Mouse (Mus musculus) hindlimb bud, embryonic 11.5 days (tissue): ENCODE measurements around the gene Tctex1d1.

Experiments
- DNase-seq: peaks from one replicate; pipeline ENCODE4 v3.0.0-alpha.2; 2012; ENCODE audit warnings: low read depth, low spot score; ENCODE audit errors: extremely low spot score

Gene Tctex1d1

GRCm38 (mm10) chr4:102978440-102978839 lies at the start of gene Tctex1d1:
Tctex1d1 (plus strand) TSS chr4:102978606.
- DNase-seq: no peak

- no peak for DNase-seq
These were observed 48.9 kb upstream of the Tctex1d1 start for GRCm38 (mm10) chr4:102929491-102929890.

DNA sequence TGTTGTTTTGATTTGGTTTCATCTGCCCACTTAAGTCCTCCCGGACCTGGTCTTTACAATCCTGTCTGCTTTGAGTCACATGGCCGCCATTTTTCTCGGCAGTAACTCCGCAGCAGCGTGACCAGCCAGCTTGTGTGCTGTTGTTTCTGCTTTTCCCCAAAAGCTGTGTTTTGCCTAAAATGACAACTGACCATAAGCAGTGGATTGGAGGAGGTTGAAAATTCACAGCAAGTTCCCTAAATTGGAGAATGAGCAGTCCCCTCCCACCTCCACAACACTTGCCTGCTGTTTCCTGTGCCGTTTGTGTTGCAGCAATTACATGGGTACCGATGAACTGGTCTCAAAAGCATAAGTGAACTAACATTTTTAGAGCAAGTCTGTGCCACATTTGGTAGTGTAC lies 47.7 kb upstream of the Tctex1d1 start:
- DNase-seq: no peak

DNA sequence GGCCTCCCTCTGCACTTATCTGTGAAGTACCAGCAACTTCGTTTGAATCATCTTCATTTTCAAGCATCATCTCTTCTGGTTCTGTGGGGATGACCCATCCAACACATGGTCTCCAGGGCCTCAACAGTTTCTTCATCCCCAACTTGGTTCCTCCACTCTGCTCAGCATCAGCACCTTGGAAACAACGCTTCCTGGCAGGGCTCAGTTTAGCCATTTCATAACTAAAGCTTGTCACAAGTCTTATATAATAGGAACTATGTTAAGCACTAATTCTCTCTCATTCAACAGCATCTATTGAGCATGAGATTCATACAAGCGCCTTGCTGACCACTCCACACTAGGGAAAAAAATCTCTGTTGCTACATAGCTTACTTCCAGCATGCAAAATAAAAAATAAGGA lies 38.1 kb upstream of the Tctex1d1 start:
- DNase-seq: no peak

DNA sequence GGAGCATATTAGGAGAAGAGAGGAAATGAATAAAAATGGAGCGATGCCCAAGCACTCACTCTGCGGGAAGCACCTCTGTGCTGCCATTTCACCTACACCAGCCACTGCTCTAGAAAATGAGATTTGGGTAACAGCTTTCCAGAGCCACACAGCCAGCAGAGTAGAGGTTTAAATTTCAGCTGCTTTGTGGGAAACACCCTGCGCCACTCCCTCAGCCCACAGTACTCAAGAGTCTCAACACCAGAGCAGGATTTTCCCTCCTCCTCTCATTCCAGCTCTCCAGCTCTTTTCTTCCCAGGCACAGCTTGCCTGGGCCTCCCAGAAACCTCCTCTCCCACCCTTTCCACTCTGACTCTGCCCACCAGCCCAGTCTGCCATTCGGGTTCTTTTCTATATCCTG lies 37.7 kb upstream of the Tctex1d1 start:
- no peak for DNase-seq

DNA sequence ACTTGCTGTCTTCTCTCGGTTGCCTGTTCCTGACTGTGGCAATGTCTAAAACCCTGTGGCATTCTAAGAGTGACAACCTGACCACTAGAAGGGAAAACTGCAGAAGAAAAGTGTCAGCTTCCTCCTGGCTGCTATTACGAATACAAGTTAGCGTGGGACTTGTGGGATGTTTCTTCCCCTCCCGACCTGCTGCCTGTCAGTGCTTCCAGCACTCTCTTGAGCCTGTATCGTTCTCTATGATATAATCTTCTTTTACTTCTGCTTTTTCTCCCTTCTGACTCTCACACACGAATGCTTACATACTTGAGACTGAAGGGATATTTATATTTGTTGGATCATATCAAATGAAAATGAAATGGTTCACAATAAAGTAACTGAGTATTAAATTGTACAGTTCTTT lies 34.1 kb upstream of the Tctex1d1 start:
- DNase-seq: no peak

DNA sequence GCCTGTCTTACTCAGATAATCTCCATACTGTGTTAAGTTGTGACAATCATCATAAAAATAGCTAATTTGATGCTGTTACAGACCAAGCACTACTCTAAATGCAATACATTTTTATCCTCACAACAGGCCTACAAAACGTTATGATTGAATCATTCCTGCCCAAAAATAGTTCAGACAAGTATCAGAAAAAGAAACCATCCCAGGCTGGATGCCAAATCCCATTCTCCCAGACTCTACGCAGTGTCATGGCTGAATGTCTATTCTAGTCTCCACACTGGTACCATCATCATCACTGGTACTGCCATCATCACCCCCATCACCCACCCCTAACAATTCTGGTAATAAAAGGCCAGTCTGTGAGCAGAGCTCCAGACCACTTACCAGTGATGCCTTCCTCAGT lies 25.9 kb upstream of the Tctex1d1 start:
- DNase-seq: no peak

DNA sequence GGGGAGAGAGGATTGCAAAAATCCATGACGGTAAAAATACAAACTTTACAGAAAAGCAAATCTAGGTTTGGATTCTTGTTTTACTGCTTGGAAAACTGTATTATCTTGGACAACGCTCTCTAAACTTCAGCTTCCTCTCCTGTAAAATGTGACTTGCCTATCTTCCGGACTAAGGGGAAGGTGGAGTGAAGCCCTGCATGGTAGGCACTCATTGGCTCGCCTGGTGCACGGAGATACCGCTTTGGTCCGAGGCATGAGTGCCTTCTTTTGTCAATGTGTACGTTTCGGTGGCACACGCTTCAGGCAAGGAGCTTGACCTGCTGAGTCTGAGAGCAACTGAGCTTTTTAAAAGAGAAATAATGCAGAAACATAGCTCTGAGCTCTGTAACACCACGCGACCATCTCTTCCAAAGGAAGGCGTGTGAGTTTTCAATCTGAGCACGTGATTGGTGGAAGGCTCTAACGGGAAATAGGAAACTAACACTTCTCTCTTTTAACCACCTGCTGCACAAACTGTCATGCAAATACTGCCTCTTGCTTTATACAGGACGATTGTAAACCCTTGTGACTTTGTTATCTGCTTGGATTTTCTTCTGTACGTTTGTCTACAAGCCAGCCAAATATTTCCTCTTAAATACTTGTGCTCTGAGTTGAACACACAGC lies 23.0 kb upstream of the Tctex1d1 start:
- no peak for DNase-seq

GRCm38 (mm10) chr4:102959409-102959808 lies 19.0 kb upstream of the Tctex1d1 start:
- DNase-seq: no peak

DNA sequence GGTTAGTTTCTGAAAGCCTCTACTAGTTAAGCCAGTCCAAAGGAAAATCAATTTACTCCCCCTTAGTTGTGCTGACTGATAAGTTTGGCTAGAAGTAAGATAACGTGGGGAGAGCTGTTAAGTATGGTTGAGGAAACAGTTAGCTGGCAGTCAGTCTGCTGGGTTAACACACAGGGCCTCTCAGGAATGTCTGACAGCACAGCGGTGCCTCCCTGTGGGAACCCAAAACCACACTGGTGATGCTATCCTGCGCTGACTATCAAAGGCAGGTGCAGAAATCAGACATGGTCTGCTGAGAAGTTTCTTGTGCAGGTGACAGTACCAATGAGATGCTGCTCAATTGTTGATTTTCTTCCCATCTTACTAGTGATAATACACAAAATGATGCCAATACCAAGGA lies 14.2 kb upstream of the Tctex1d1 start:
- no peak for DNase-seq

GRCm38 (mm10) chr4:102967811-102968210 lies 10.6 kb upstream of the Tctex1d1 start:
- no peak for DNase-seq

GRCm38 (mm10) chr4:102969599-102969998 lies 8.8 kb upstream of the Tctex1d1 start:
- no peak for DNase-seq

DNA sequence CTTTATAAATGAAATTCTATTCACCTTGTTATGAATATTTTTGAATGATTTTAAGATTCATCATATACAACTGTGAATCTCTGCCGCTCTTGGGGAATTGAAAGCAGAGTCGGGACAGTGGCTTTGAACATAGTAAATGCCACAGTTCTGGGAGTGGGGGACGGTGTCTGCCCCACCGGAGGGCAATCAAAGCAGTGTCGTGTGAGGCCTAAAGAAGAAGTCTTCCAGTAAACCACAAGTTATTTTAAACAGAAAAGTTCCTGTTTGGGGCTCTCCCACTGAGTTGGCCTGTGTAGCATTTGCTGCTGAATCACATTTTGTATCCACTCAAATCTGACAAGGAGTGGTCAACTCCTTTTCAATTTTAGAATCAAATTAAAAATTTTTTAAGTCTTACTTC lies 7.2 kb upstream of the Tctex1d1 start:
- no peak for DNase-seq

DNA sequence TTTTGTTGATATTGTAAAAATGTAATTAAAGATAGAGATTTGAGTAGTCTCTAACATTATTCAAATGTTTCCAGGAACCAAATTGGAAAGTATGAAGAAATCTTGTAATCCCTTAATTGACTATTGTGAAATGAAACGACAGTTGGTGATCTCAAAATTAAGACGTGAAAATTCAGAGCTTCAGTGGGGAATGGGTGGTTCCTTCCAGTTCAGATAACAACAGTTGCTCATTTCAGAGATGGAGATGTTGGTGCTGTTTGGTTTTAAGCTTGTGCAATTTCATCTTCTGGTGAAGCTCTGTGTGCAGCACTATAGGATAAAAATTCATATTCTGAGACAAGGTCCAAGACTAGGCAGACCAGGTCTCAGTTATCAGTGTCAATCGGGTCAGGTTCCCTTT lies 6.3 kb upstream of the Tctex1d1 start:
- DNase-seq: no peak

DNA sequence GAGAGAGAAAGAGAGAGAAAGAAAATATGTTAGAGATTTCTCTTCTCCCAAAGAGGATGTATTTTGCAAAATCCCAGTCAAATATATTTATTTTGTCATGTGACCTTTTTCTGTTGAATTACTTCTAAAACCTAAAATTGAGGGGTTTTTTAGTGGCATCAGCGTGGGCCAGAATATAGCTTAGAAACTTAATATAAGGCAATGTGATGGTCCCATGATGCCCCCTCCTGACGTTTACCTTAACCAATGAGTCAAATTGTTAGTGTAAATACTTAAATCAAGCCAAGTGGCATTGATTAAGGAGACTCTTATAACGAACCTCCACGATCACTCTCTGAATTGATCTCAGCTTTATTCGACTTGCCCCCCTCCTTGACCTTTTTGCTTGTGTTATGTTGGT lies 4.2 kb upstream of the Tctex1d1 start:
- DNase-seq: no peak

- no peak for DNase-seq
These were observed 1.8 kb upstream of the Tctex1d1 start for GRCm38 (mm10) chr4:102976290-102977275.

GRCm38 (mm10) chr4:102977778-102978321 lies 556 bp upstream of the Tctex1d1 start:
- no peak for DNase-seq

DNA sequence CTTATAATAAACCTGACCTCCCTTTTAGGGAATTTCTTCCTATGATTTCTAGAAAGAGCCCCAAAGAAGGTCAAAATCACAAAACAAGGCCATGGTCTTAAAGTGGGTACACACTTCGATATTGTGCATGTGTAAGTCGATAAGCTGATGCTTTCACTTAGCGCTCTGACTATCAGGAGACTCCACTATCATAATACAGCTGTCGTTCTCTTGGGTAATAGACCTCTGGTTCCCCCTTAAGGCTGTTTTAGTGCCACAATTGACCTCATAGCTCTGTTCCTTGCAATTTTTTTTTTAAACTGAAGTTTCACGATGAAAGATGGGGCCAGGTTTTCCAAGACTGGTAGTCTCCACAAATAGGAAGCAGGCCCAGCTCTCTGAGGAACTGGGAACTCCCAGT lies 979 bp downstream of the Tctex1d1 start:
- no peak for DNase-seq

DNA sequence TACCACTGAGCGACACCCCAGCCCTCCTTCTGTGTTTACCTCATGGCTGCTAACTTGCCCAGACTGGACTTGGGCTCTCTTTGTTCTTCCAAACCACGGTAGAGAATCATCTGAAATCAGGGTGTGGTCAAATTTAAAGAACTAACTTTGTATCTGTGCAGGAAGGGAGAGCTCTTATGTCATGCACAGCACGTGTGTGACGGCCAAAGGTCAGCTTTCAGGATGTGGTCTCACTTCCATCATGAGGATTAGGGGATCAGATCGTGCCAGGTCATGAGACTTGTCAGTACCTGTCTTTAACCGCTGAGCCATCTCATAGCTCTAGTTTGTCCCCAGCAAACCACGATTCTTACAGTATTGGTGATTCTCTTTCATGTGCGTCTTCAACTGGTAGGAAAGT lies 3.3 kb downstream of the Tctex1d1 start:
- no peak for DNase-seq

DNA sequence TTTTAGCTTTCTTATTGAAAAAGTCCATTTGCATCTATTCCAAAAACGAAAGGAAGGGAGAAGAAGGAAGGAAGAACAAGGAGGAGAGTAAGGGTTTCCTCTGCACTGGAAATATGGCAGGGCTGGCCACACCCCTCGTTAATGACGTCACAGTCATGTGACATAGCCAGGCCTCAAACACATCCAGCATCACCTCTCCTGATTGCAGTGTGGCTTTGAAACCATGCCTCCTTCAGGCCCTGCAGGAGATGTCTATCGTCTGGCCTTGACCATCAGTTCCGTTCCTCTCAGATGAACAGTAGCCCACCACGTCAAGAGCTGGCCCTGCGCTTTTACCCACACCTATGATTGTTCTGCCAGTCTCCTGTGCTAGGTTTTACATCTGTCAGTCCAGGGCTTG lies 7.8 kb downstream of the Tctex1d1 start:
- no peak for DNase-seq

- DNase-seq: peak; percentile 67
These were observed 8.5 kb downstream of the Tctex1d1 start for GRCm38 (mm10) chr4:102986917-102987316.

DNA sequence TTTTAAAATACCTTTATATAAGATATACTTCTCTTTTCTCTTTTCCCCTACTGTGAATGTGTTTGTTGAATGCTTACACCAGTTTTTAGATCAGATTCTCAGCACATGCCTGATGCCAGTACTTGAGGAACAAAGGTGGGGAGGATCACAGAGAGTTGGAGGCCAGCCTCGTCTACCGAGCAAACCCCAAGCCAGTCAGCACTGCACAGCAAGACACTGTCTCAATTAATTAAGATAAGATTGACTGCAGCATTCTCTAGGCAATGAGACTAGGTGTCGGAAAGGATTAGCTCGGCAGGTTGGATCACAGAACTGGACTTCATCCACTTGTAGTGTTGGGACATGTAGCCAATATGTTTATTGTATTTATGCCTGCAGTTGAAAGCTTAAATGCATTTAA lies 8.9 kb downstream of the Tctex1d1 start:
- no peak for DNase-seq
